Mouse (Mus musculus) neural tube, embryonic 13.5 days (tissue): Measurements from ENCODE around the gene Tmem131. TPM values are rescaled to one million over a fixed set of nuclear protein-coding genes. Genes with fewer than 3 reads are reported as not detected.
"Not testable (repeated sequence)": the region's sequence is repeated elsewhere in the genome, so short reads cannot be mapped to it uniquely, and the experiment has no call there.

Experiments used
- ATAC-seq: fragments of 200-750 bp; cut with Nextera tagmentation; 2 replicates; pipeline ENCODE4 v1.8.0; 2017; ENCODE audit warnings: low read depth, mild to moderate bottlenecking, moderate TSS enrichment, moderate library complexity
- H3K27ac ChIP-seq: fragments of 300-500 bp; sonication (generic); replicated peaks from 2 replicates; pipeline ENCODE4 v1.5.1; 2015; ENCODE audit warnings: moderate library complexity, mild to moderate bottlenecking, inconsistent platforms
- H3K27me3 ChIP-seq: fragments of 300-500 bp; sonication (generic); 2 replicates; pipeline ENCODE4 v1.6.1; 2015; ENCODE audit warnings: mild to moderate bottlenecking, inconsistent platforms
- H3K36me3 ChIP-seq: fragments of 300-500 bp; sonication (generic); 2 replicates; pipeline ENCODE4 v1.6.1; 2015; ENCODE audit warnings: mild to moderate bottlenecking, inconsistent platforms
- H3K4me1 ChIP-seq: fragments of 300-500 bp; sonication (generic); replicated peaks from 2 replicates; pipeline ENCODE4 v1.6.1; 2015; ENCODE audit warnings: inconsistent platforms
- H3K4me2 ChIP-seq: fragments of 300-500 bp; sonication (generic); 2 replicates; pipeline ENCODE4 v1.6.1; 2015; ENCODE audit warnings: inconsistent platforms, mild to moderate bottlenecking, moderate library complexity
- H3K4me3 ChIP-seq: fragments of 300-500 bp; sonication (generic); 2 replicates; pipeline ENCODE4 v1.5.1; 2015; ENCODE audit warnings: mild to moderate bottlenecking, inconsistent platforms
- H3K9ac ChIP-seq: fragments of 300-500 bp; sonication (generic); 2 replicates; pipeline ENCODE4 v1.6.1; 2015; ENCODE audit warnings: moderate library complexity, mild to moderate bottlenecking, inconsistent platforms
- H3K9me3 ChIP-seq: fragments of 300-500 bp; sonication (generic); 2 replicates; pipeline ENCODE4 v1.6.1; 2016; ENCODE audit warnings: inconsistent platforms
- WGBS: fragments of 180-500 bp; shearing (Covaris S2); methylation state at CpG from one replicate; pipeline ENCODE4 v1.1.7; 2015; 5-methylcytosine and 5-hydroxymethylcytosine counted together
- polyA plus RNA-seq: library from polyadenylated mRNA; unstranded; fragments of >200 nt; fragmentation: Nextera tagmentation; extraction: Ambion mirVana; gene quantifications from 2 replicates; pipeline ENCODE4 v1.2.1, GENCODE M21; 2015

Tmem131 gene
- polyA plus RNA-seq, 1 experiment from 2014 or later: 11.6 TPM

DNA sequence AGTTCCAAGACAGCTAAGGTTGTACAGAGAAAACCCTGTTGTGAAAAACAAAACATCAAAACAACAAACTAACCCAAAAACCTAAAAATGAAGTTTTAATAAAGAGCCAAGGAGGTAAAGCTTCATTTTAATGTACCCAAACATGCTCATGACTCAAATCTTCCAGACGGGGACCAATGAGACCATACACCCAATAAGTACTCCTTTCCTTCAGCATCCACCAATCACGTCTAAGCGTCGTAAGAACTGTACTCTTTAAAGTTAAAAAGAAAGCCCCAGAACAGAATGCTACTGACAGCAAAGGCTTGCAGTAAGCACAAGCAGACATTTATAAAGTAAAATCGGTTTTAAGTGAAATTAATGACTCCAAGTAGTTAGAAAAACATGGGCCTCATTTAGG lies 33.1 kb downstream of the Tmem131 start:
- no peak overlapping the region for H3K4me2 ChIP-seq
- no peak overlapping the region for H3K27ac ChIP-seq
- no peaks in the 10 kb centered on the region for H3K9me3 ChIP-seq
- H3K4me3 ChIP-seq: no peak overlapping the region
- H3K36me3 ChIP-seq: no peaks in the 10 kb centered on the region
- peaks cover 9% of the 10 kb centered on the region; the same call in 1 of the 2 replicates for H3K4me1 ChIP-seq
- H3K27me3 ChIP-seq: no peaks in the 10 kb centered on the region
- no peak for ATAC-seq
- H3K9ac ChIP-seq: no peak overlapping the region
- 92% methylated on average over 5 of the region's 5 CpGs for WGBS

- H3K4me3 ChIP-seq, H3K36me3 ChIP-seq, H3K9ac ChIP-seq, H3K27ac ChIP-seq, ATAC-seq, H3K4me2 ChIP-seq, H3K27me3 ChIP-seq, H3K9me3 ChIP-seq: not testable (repeated sequence)
- WGBS: 92% methylated on average over 7 of the region's 7 CpGs
- H3K4me1 ChIP-seq: peaks cover 13% of the 10 kb centered on the region; the same call in 1 of the 2 replicates
Observed at GRCm38 (mm10) chr1:36909965-36910364, 33.5 kb downstream of the Tmem131 start.

- ATAC-seq: no peak
- H3K36me3 ChIP-seq: no peaks in the 10 kb centered on the region
- WGBS: 81% methylated on average over 3 of the region's 3 CpGs
- no peaks in the 10 kb centered on the region for H3K27me3 ChIP-seq
- H3K9me3 ChIP-seq: no peaks in the 10 kb centered on the region
- H3K9ac ChIP-seq: no peak overlapping the region
- H3K27ac ChIP-seq: no peak overlapping the region
- no peak overlapping the region for H3K4me3 ChIP-seq
- H3K4me1 ChIP-seq: peaks cover 16% of the 10 kb centered on the region
- no peak overlapping the region for H3K4me2 ChIP-seq
Observed at GRCm38 (mm10) chr1:36905216-36905615, 38.2 kb downstream of the Tmem131 start.

DNA sequence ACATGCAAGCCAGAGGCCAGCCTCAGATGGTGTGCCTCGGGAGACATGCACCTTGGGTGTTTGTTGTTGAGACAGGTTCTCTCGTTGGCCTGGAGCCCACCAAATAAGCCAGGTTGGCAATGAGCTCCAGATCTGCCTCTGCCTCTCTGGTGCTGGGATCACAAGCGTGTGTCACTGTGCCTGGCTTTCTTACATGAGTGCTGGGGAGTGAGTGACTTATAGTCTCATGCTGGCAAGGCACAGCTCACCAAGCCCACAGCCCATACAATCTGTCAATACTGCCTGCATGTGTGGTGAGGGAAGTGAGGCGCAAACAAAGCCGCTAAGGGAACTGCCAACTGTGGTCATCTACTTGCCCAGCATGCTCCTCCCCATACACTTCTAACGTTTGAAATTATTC lies 39.0 kb downstream of the Tmem131 start:
- ATAC-seq: peak; percentile 40

GRCm38 (mm10) chr1:36904084-36904451 lies 39.4 kb downstream of the Tmem131 start:
- no peaks in the 10 kb centered on the region for H3K36me3 ChIP-seq
- WGBS: 75% methylated on average over 3 of the region's 3 CpGs

More for the DNA sequence above, 39.0 kb downstream of the Tmem131 start:
- Histone ChIP-seq H3K9ac (no peak overlapping the region), H3K4me1 (peaks cover 16% of the 10 kb centered on the region), H3K4me3 (no peak overlapping the region), H3K27ac (no peak overlapping the region), H3K27me3 (no peaks in the 10 kb centered on the region), H3K9me3 (no peaks in the 10 kb centered on the region), H3K36me3 (no peaks in the 10 kb centered on the region), H3K4me2 (no peak overlapping the region)
- 73% methylated on average over 6 of the region's 6 CpGs for WGBS

GRCm38 (mm10) chr1:36903376-36904083 lies 39.9 kb downstream of the Tmem131 start:
- Histone ChIP-seq H3K9ac (no peak overlapping the region), H3K36me3 (no peaks in the 10 kb centered on the region), H3K4me1 (peaks cover 16% of the 10 kb centered on the region), H3K27ac (no peak overlapping the region), H3K9me3 (no peaks in the 10 kb centered on the region), H3K4me3 (no peak overlapping the region), H3K4me2 (no peak overlapping the region), H3K27me3 (no peaks in the 10 kb centered on the region)
- no peak for ATAC-seq
- WGBS: 91% methylated on average over 15 of the region's 15 CpGs

More at GRCm38 (mm10) chr1:36904084-36904451, 39.4 kb downstream of the Tmem131 start:
- Histone ChIP-seq H3K9ac (no peak overlapping the region), H3K4me2 (no peak overlapping the region), H3K4me1 (peaks cover 16% of the 10 kb centered on the region), H3K9me3 (no peaks in the 10 kb centered on the region), H3K4me3 (no peak overlapping the region), H3K27me3 (no peaks in the 10 kb centered on the region), H3K27ac (no peak overlapping the region)
- no peak for ATAC-seq

- no peaks in the 10 kb centered on the region for H3K36me3 ChIP-seq
- ATAC-seq: no peak
- H3K4me2 ChIP-seq: no peak overlapping the region
- H3K4me3 ChIP-seq: no peak overlapping the region
- H3K9me3 ChIP-seq: no peaks in the 10 kb centered on the region
- no peak overlapping the region for H3K27ac ChIP-seq
- H3K27me3 ChIP-seq: no peaks in the 10 kb centered on the region
- no peak overlapping the region for H3K9ac ChIP-seq
- peaks cover 16% of the 10 kb centered on the region for H3K4me1 ChIP-seq
- 91% methylated on average over 11 of the region's 11 CpGs for WGBS
Observed at GRCm38 (mm10) chr1:36902533-36903315, 40.7 kb downstream of the Tmem131 start.

- no peak for ATAC-seq
Observed at GRCm38 (mm10) chr1:36899622-36900021, 43.8 kb downstream of the Tmem131 start.

DNA sequence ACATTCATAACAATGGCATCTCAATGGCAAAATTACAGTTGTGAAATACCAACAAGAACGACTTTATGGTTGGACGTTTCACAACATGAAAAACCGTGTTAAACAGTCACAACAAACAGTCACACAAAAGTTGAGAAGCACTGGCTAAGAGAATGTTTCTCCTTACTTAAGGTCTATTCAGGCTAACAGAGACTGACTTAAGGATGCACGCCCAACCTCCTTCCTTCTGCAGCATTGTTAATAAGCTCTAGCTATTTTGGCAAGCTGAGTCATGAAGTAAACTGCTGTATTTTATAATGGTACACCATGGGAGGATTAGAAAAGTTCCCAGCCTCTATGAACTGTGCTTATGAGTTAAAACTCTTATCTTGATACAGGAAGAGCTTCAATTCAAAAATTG lies 47.0 kb downstream of the Tmem131 start:
- H3K4me2 ChIP-seq: no peak overlapping the region
- no peak for ATAC-seq
- no peaks in the 10 kb centered on the region for H3K36me3 ChIP-seq
- H3K4me1 ChIP-seq: peaks cover 7% of the 10 kb centered on the region; the same call in 1 of the 2 replicates
- no peaks in the 10 kb centered on the region for H3K27me3 ChIP-seq
- H3K9me3 ChIP-seq: no peaks in the 10 kb centered on the region
- H3K4me3 ChIP-seq: no peak overlapping the region
- H3K27ac ChIP-seq: no peak overlapping the region
- no peak overlapping the region for H3K9ac ChIP-seq
- WGBS: 94% methylated on average over 4 of the region's 4 CpGs

More at GRCm38 (mm10) chr1:36899622-36900021, 43.8 kb downstream of the Tmem131 start:
- H3K9ac ChIP-seq: no peak overlapping the region
- no peak overlapping the region for H3K27ac ChIP-seq
- H3K4me1 ChIP-seq: peaks cover 8% of the 10 kb centered on the region
- H3K4me3 ChIP-seq: no peak overlapping the region
- WGBS: 87% methylated on average over 2 of the region's 2 CpGs
- H3K4me2 ChIP-seq: no peak overlapping the region
- no peaks in the 10 kb centered on the region for H3K27me3 ChIP-seq
- H3K36me3 ChIP-seq: no peaks in the 10 kb centered on the region
- no peaks in the 10 kb centered on the region for H3K9me3 ChIP-seq

DNA sequence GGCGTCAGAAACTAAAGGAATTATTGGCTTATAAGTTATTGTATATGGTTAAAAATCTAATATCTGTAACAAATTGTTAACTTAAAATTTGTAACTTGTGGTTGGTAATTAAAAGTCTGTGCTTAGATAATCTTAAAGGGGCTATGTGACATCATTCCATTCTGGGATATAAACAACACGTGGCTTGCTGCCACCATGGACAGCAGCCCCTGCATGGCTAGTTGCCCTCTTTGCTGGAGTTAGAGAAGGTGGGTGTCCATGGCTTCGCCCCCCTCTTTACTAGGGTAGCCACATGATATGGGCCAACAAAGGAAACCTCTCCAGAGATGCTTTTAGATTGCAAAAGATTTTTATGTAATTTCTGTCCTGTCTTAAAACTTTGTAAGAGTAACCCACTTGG lies 48.0 kb downstream of the Tmem131 start:
- 88% methylated on average over 3 of the region's 3 CpGs for WGBS
- no peak for ATAC-seq

GRCm38 (mm10) chr1:36894136-36894535 lies 49.3 kb downstream of the Tmem131 start:
- no peaks in the 10 kb centered on the region for H3K36me3 ChIP-seq
- H3K4me2 ChIP-seq: no peak overlapping the region
- peaks cover 7% of the 10 kb centered on the region; the same call in 1 of the 2 replicates for H3K4me1 ChIP-seq
- H3K9me3 ChIP-seq: no peaks in the 10 kb centered on the region
- no peak for ATAC-seq
- no peak overlapping the region for H3K4me3 ChIP-seq
- no peak overlapping the region for H3K9ac ChIP-seq
- WGBS: 93% methylated on average over 3 of the region's 3 CpGs
- H3K27ac ChIP-seq: no peak overlapping the region
- no peaks in the 10 kb centered on the region for H3K27me3 ChIP-seq

More for the DNA sequence above, 48.0 kb downstream of the Tmem131 start:
- Histone ChIP-seq H3K27me3 (no peaks in the 10 kb centered on the region), H3K36me3 (no peaks in the 10 kb centered on the region), H3K9me3 (no peaks in the 10 kb centered on the region), H3K4me2 (no peak overlapping the region), H3K4me3 (no peak overlapping the region), H3K27ac (no peak overlapping the region), H3K4me1 (peaks cover 7% of the 10 kb centered on the region; the same call in 1 of the 2 replicates), H3K9ac (no peak overlapping the region)

- H3K9me3 ChIP-seq, H3K4me2 ChIP-seq, H3K9ac ChIP-seq, H3K27ac ChIP-seq, ATAC-seq, H3K36me3 ChIP-seq, H3K27me3 ChIP-seq, H3K4me1 ChIP-seq, H3K4me3 ChIP-seq: not testable (repeated sequence)
- 97% methylated on average over 5 of the region's 5 CpGs for WGBS
Observed at GRCm38 (mm10) chr1:36893720-36894119, 49.7 kb downstream of the Tmem131 start.
